Mouse (Mus musculus) right cerebral cortex, postnatal 36 days (tissue): ENCODE results near the gene Pafah2.

ENCODE experiments used
- DNase-seq, 2 experiments: peaks; one replicate each; pipeline ENCODE4 v3.0.0; 2022; ENCODE audit warnings: low spot score in 2 of 2, mixed read lengths in 1 of 2

Pafah2 gene

DNA sequence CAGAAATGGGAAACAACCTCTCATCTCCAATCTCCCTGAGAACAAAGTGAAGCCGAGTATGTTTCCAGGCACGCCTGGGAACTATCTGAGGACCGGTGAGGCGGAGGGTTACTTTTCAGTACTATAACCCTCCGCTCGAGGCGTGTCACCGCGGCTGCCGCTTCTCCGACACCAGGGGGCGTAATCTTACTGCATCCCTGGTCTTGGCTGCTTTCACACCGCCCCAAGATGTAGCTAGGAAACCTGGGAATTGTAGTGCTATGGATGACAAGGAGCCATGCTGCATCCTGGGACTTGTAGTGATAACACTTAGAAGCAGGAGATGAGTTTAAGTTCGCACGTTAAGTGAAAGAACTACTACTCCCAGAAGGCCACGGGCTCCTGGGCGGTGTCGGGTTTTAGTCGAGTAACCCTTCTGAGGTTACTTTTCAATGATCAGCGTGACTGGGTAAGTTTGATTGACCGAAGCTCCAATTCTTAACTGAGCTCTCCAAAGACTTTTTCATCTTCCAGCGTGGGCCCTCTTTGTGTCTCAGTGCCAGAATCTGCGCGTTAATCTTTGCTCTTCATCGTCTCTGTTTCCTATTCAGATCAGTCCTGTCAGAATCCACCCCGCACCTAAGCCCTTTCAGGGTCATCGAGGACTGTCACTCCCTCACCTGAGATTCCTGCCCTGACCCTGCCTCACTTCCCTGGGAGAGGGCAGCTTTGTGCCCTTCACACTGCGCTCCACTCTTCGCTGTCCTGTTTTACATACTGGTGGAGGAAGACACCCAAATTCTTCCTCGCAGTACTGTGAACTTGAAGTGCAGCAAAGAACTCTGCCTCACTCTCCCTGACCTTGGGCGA is at the start of gene Pafah2:
TSS of gene Pafah2 (plus strand) at position 344 of the 849 bp plus-strand sequence.
- peak; percentile 94 to 97 for DNase-seq

DNA sequence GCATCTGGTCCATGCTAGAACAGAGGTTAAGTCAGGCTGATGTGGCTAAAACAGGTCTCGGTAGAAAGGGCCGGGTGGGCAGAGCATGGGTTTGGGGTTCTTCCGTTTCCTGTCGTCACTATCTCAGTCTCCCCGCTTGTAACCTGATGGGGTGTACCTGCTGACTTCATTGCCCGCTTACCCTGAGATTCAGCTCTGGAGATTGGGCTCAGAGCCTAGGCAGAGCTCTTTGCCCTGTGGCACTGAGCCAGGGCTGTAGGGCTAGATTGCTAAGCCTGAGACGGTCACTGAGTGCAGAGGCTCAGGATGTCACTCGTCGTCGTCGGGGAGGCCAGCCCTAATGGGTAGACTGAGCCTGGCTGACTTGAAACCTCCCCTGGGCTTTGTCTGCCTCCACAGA is 48.0 kb upstream of the Pafah2 start:
- DNase-seq: no peak

DNA sequence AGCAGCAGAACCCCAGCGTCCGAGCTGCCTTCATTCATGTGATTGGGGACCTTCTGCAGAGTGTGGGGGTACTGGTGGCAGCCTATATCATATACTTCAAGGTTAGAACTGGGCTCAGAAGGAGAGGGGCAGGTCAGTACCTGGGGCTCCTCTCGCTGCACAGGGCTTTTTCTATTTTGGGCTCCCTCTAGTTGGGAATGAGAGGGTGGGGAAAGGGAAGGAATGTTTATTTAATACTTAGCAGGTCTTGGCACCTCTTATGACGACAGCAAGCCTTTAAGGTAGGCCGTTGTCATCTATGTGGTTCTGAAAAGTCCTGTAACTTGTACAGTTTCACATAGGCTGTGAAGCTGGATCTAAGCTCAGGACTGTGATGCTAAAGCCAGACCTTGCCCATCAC is 47.6 kb upstream of the Pafah2 start:
- no peak for DNase-seq

DNA sequence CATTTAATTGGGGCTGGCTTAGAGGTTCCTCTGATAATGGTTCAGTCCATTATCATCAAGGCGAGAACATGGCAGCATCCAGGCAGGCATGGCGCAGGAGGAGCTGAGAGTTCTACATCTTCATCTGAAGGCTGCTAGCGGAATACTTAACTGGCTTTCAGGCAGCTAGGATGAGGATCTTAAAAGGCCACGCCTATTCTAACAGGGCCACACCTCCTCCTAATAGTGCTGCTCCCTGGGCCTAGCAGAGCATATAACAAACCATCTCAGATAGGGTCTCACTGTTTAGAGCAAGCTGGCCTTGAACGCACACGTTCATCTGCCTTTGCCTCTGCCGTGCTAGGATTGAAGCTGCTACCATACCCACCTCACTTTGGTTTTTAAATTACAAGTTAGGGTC is 46.3 kb upstream of the Pafah2 start:
- DNase-seq: no peak

DNA sequence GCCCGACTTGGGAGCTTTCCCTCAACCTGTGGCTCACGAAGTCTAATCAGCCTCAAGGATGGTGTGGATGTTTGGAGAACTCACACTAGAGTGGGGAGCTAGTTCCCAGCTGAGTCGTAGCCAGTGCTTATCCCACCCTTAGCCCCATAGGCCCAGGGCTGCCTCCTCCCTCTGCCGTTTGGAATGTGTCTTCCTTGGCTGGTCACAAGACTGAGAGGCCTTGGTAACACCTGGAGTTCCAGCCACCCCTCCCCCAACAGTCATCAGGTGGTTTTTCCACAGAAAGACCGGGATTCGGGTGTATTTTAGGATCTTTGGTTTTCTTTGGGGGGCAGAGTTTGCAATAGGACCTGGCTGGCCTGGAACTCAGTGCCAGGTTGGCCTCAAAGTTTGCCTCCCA is 45.5 kb upstream of the Pafah2 start:
- DNase-seq: no peak

DNA sequence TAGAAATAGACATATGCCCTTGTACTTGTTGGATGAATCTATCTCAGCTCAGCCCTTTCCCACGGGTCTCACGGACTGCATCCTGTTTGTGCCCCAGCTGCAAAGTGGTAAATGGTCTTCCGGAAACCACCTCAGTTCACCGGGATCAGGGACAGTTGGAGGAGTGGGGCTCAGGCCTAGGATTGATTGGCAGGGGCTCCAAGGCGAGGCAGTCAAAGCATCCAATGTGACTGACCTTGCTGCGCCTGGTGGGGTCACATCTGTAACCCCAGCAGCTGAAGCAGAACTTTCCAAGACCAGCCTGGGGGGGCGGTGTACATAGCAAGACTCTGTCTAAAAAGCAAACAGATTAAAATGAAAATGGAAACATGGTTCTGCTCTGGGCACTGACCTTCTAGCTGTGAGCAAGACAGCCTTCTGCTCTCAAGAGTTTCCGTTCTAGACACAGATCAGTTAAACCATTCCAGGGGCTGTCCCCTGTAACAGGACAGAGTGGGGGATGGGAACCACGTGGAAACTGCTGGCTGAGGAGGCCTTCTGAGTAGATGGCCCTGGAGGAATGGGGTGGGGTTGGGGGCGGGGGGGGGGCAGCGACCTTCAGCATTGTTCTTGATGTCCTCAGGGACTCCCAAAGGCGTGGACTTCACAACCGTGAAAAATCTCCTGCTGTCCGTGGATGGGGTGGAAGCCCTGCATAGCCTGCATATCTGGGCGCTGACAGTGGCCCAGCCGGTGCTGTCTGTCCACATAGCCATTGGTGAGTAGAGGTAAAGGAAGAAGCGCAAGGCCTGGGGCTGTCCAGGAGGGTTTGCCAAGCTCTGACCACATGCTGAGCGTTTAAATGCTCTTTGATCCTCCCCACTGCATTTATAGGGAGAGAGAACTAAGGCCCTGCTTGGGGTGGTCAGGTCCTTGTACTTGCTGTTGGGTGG is 44.5 kb upstream of the Pafah2 start:
- no peak for DNase-seq

DNA sequence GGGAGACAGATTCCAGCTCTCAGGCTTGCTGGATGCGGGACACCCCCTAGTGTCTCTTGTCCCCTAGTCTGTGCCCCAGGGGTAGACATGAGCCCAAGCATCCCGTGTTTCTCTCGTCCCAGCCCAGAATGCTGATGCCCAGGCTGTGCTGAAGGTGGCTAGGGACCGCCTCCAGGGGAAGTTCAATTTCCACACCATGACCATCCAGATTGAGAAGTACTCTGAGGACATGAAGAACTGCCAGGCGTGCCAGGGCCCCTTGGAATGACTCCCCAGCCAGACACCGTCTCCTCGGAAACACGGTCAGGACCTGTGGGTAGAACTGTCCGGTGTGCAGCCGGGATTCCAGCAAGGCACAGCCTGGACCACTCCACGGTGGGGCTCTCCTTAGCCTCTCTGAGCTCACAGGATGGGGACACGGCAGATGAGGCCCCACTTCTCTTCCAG is 43.8 kb upstream of the Pafah2 start:
- no peak for DNase-seq

DNA sequence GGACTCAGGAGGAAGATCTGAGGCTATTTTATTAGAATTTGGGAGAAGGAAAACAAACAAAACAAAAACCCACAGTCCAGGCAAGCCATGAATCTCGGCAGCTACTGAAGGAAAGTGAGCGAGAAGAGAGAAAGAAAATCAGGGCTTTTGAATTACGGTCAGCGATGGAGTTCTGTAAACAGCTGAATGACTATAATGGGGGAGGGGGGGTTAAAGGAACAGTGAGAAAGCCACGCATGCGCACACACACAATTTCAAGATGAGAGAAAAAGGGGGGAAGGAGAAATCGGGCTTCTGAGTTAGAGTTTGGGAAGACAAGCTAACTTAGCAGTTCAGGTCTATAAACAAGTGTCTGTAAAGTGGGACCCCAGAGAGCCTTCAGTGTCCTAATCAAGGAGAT is 43.2 kb upstream of the Pafah2 start:
- DNase-seq: no peak

DNA sequence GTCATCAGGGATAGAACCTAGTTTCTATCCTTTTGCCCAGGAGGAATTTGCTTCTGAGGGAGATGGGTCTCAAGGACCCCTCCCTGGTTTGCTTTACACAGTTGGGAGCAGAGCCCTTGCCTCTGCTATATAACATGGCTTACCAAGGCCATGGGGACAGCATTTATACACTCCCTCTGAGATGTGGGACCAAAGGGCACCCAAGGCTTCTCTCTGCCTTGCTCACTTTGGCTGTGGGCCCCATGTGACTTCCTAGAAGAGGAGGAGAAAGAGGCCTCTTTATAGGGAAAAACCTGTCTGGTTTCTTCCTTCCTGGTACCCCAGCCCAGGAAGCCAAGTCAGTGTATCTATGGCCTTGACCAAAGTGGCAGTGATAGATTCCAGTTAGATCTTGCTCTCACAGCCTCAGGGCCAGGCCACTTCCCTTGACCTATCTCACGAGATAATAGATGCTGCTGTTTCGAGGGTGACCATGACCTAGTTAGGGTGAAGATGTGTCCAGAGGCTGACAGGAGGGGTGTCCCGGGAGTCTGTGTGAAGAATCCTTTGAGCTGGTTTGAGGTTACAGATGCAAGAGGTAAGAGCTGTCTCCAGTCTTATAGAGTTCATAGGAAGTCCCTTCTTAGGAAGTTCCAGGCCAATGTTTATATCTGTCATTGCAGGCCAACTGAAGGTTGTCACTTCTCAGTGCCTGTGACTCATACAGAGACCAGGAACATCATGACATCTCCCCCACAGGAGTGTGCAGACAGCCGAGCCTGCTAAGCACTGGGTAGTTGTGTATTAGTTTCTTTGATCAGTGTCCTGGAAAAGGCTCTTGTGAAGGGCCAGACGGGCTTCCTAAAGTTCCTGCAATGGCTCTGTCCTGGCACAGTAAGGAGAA is 42.4 kb upstream of the Pafah2 start:
- no peak for DNase-seq

DNA sequence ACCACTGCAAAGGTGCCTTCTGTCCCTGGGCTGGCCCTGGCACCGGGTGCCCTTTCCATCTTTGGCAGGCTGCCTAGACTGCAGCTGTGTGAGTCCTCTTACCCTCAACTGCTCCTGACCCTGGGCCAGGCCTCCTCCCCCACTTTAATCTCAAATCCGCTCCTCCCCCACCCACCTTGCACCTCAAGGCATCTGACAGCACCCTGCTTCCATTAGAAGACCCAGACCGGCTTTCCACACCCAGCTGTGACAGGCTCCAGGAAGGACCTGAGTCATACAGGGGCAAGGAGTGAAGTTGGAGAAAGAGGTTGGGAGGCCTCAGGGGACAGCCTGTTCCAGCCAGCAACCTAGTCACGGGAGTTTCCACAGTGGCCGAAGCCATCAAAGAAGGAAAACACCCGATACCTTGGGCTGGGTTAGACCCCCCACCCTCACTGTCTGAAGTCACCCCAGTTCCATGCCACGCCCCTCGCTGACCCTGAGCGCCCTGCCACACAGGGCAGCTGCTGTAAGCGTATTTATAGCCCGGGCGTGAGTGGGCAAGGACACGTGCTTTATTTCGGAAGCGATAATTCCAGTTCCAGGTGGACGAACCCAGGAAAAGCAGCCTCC is 40.2 kb upstream of the Pafah2 start:
- DNase-seq: no peak

DNA sequence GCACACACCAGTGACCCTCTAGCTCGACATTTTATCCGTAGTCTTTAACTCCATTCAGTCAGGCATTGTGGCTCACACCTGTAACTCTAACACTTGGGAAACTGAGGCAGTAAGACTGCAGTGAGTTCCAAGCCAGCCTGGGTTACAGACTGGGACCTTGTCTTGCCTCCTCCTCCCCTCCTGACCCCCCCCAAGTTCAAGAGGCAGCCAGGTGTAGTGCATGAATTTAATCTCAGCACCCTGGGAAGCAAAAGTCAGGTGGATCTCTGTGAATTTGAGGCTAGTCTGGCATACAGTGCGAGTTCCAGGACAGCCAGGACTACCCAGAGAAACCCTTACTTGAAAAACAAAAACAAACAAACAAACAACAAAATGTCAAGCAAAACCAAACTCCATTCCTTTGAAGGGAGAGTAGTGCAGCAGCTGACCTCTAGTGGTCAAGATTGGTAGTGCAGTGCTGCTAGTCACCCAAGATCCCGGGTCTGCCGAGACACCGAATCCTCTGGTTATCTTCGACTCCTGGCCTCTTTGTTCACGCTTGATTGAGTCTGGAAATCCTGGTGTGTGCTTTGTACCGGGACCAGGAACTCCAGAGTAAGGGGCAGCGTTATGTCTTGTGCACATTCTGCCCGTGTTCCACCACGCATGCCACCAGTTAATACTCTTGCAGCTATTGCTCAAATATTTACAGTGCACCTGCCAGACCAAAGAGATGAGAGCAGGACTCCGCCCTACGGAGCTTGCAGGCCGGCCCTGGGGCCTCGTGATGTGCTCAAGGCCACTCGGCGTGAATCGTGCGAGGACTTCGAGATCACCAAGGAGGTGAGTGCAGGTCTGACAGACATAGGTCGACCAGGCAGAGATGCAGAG is 39.3 kb upstream of the Pafah2 start:
- DNase-seq: peak; percentile 52 to 63

DNA sequence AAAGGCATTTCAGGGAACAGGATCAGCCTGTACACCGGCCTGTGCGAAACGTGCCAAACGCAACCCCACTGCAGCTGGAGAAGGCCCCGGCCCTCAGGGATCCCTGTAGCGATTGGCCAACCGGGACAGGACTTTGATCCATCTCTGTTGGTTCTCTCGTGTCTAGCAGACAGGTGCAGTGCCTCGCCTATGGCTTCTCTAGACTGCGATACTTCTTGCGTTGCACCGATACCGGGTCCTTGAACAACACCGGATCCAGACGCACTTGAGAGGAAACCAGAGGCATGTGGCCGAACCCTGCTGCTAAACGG is 38.7 kb upstream of the Pafah2 start:
- DNase-seq: no peak

DNA sequence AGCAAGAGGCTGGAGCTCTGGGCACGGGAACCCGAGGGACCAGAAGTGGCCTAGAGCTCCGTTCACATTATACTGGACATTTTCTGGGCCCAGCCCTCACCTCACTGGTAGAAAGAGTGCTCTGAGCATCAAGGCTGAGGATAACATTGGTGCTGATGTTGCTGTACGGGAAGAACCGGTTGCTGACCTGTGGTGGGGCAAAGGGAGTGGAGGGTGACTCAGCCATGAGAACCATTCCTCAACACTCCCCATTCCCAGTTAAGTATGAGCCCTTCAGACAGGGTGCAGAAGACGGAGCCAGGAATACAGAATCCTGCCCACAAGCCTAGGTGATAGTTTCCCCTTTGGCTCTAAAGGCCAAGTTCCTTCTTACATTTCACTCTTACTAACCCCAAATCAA is 36.5 kb upstream of the Pafah2 start:
- DNase-seq: no peak

DNA sequence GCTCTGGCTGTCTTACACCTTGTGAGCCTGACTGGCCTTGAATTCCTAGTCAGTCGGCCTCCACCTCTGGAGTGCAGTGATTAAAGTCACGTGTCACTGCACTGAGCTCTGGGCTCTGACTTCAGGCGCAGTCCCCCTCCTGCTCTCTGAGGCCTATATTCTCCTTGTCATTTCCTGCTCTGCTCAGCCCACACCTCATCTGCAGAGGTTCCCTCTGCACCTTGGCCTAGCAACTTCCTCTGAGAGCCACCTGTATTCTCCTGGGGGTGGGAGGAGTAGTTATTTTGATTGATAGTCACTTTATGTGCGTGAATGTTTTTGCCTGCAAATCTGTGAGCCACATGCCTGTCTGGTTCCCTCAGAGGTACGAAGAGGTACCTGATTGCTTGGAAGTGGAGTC is 34.9 kb upstream of the Pafah2 start:
- DNase-seq: no peak

DNA sequence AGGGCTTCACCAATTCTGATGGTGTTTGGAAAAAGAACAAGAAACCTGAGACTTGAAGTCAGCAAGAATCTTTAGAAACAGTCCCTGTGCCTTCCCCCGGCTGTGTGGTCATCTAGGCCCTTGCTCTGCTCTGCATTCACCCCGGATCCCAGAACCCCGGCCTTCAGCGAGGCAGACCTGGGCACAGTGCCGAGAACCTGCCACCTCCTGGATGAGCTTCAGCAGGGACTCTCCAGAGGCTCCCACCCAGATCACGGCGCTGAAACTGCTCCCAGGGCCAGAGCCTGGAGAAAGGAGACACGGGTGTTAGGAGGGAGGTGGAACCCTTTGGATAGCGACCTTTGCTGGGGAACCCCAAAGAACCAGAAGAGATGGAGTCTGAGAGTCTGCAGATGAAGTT is 34.0 kb upstream of the Pafah2 start:
- DNase-seq: no peak

DNA sequence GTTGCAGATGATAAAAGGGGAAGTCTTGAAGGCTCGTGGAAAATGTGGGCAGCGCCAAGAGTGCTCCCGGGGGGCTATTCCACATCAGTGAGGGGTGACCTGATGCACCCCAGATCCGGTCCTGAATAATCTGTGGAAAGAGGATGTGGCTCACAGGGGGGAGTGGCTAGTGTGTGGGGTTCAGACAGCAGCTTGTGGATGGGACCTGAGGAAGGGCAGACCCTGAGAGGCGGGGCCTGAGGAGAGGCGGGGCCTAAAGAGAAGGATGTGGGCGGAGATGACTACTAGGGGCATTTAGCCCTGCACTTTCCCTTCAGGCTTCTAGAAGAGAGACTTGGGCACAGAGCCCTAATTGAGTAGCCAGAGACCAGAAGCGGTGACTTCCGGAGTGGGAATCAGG is 33.5 kb upstream of the Pafah2 start:
- DNase-seq: no peak

DNA sequence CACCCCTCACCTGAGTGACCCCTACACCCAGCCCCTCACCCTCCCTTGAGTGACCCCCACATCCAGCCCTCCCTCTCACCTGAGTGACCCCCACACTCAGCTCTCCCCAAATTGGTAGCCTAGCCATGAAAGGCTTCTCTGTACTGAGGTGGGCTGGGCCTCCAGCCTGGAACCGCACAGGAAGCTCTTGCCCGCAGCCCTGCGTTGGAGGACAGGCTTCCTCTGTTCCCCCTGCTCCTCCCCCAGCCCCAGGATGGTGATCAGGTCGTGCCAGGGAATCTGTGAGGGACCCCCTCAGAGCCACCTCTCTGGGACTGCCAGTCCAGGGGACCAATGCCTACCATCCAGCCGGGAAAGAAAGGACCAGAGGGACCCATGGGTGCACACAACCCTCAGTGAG is 30.8 kb upstream of the Pafah2 start:
- DNase-seq: no peak

DNA sequence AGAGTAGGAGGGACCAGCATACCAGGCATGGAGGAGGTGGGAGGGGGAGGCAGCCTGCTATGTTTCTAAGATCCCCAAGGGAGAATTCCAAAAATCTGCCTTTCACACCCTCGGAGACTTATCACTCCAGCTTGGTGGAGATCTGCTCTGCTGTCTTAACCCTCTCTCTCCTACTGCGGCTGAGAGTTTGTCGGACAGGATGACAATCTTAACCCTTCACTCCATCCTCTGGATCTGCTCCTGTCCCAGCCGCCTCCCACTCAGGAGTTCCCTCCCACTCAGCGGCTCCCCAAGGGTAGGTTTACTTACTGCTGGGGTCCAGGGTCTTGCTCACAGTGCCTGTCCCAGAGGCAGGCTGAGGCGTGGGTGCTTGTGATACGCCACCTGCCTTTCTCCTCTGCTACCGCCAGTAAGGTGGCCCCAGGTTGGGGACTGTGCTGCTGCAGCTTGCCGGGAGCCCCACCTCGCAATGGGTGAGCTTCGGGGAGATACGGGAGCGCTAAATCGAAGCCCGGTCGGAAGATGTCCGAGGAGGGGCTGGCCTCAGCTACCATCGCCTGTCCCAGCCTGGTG is 25.4 kb upstream of the Pafah2 start:
- peak; percentile 64 to 79 for DNase-seq

DNA sequence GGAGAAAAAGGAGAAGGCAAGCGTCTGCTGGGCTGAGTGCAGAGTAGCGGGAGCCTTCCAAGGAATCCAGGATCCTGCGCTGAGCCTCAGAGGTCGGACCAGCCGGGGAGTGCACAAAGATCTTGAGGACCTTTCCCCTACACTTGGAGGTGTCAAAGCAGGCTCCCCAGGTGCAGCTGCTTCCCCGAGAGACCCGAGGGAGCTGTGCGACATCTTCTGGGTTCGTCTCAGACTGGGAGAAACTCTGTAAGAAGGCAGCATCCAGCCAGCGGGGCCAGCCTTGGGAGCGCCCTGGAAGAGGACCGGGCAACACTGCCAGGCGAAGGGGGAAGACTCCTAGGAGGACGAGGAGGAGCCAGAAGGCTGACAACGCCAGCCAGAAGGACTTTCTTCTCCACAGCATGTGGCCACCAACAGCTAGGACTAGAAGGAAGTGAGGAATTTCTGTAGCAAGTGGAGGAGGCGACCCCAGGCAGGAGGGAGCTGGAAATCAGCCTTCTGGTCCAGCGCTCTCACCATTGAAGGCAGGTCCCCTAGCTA is 24.7 kb upstream of the Pafah2 start:
- DNase-seq: no peak

DNA sequence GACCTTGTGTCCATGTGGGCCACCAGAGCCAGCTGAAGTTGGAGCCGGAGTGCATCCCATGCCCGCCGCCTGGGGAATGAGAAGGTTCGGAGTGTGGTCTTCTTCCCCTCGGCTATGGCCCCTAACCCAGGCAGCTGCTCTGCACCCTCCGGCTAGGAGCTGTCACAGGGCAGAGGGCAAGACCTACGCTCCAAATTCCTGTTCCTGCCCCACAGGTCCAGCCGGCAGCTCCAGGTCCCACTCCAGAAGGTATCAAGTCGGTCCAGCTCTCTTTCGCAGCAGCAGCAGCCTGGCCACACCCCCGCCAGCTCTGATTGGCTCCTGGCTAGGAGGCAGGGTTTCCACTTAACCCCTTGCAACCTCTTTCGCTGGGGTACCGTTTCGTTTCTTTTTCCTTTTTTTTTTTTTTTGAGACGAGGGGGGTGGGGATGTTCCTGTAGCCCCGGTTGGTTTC is 23.8 kb upstream of the Pafah2 start:
- peak; percentile 79 to 85 for DNase-seq
